Mouse (Mus musculus) hindbrain, embryonic 10.5 days (tissue): ENCODE measurements at regions not wholly inside any gene's neighbourhood (a gene's known extent, or its start where the extent isn't known, plus 50 kb on each side); places are given as distances from the start of the nearest gene placed in this dataset.

Source experiments
- DNase-seq: peaks from one replicate; pipeline ENCODE4 v3.0.0-alpha.2; 2017; ENCODE audit warnings: low spot score
- H3K27ac ChIP-seq: fragments of 300-500 bp; sonication (generic); 2 replicates; pipeline ENCODE4 v1.5.1; 2016; ENCODE audit warnings: mild to moderate bottlenecking, moderate library complexity
- H3K27me3 ChIP-seq: fragments of 300-500 bp; sonication (generic); 2 replicates; pipeline ENCODE4 v1.6.1; 2016; ENCODE audit warnings: mild to moderate bottlenecking; ENCODE audit not compliant: poor library complexity, insufficient read depth, severe bottlenecking
- H3K36me3 ChIP-seq: fragments of 300-500 bp; sonication (generic); 2 replicates; pipeline ENCODE4 v1.6.1; 2016; ENCODE audit warnings: mild to moderate bottlenecking, moderate library complexity
- H3K4me1 ChIP-seq: fragments of 300-500 bp; sonication (generic); replicated peaks from 2 replicates; pipeline ENCODE4 v1.6.1; 2016; ENCODE audit warnings: mild to moderate bottlenecking
- H3K4me3 ChIP-seq: fragments of 300-500 bp; sonication (generic); 2 replicates; pipeline ENCODE4 v1.5.1; 2016; ENCODE audit warnings: mild to moderate bottlenecking, moderate library complexity
- H3K9me3 ChIP-seq: fragments of 300-500 bp; sonication (generic); 2 replicates; pipeline ENCODE4 v1.6.1; 2016; ENCODE audit warnings: mild to moderate bottlenecking, moderate library complexity
- WGBS: fragments of 180-500 bp; shearing (Covaris S2); methylation state at CpG from one replicate; pipeline ENCODE4 v1.1.7; 2016; 5-methylcytosine and 5-hydroxymethylcytosine counted together

- no peak overlapping the region for H3K27ac ChIP-seq
- H3K27me3 ChIP-seq: no peaks in the 10 kb centered on the region
- no peak for DNase-seq
- 91% methylated on average over 5 of the region's 5 CpGs for WGBS
- 0 out of 2 replicates have a peak, but pooled peaks cover 3% of the 10 kb centered on the region for H3K9me3 ChIP-seq
- H3K4me3 ChIP-seq: no peak overlapping the region
- peaks cover 16% of the 10 kb centered on the region for H3K4me1 ChIP-seq
- H3K36me3 ChIP-seq: no peaks in the 10 kb centered on the region
Measured at GRCm38 (mm10) chr12:12882931-12883553, 58.7 kb downstream of the Mycn start.

- Histone ChIP-seq H3K9me3 (0 out of 2 replicates have a peak, but pooled peaks cover 3% of the 10 kb centered on the region), H3K27ac (peak overlapping the region; percentile 86), H3K4me3 (no peak overlapping the region), H3K27me3 (peaks cover 1% of the 10 kb centered on the region; the same call in 1 of the 2 replicates), H3K4me1 (peaks cover 24% of the 10 kb centered on the region), H3K36me3 (no peaks in the 10 kb centered on the region)
- no peak for DNase-seq
- WGBS: 97% methylated on average over 2 of the region's 2 CpGs
Measured at GRCm38 (mm10) chr12:12878031-12878430, 63.7 kb downstream of the Mycn start.

GRCm38 (mm10) chr12:12877539-12877938 is 64.2 kb downstream of the Mycn start:
- Histone ChIP-seq H3K27me3 (peaks cover 3% of the 10 kb centered on the region; the same call in 1 of the 2 replicates), H3K9me3 (0 out of 2 replicates have a peak, but pooled peaks cover 3% of the 10 kb centered on the region), H3K36me3 (no peaks in the 10 kb centered on the region), H3K4me3 (no peak overlapping the region), H3K4me1 (peaks cover 24% of the 10 kb centered on the region), H3K27ac (peak overlapping the region; percentile 86)
- WGBS: 51% methylated on average over 5 of the region's 5 CpGs
- peak; percentile 54 for DNase-seq

DNA sequence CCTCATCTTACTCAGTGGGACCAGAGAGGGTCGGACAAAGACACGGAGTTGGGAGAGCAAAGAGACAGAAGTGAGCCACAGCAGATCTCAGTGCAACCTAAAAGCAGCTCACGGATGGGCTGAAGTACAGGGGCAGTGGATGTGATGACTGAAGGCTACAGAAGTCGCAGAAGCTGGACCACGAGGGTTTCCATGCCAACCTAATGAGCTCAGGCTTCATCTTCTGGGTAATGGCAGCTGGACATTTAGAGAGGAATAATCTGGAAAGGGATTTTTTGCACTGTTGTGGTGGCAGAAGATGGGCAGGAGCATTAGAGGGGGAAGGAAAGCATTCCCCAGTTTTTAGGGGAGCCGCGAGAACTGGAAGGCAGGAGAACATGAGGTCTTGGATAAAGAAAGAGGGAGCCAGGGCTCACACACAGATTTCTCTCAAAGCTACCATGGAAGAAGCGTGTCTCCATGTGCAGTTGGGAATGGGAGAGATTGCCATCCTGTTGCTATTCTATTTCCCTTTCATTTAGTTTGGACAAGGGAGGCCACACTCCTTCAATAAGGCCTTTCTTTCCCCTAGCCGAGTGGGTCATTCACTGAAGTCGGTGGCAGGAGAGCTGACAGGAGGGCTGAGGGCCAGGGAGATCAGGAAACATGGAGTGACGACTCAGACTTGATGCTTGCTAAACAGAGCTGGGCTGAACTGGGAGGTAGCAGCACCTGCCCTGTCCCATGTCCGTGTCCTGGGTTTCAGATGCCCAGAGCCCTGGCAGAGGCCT is 65.6 kb downstream of the Mycn start:
- no peaks in the 10 kb centered on the region for H3K36me3 ChIP-seq
- no peak for DNase-seq
- H3K27ac ChIP-seq: peak overlapping the region; percentile 37
- 70% methylated on average over 12 of the region's 12 CpGs for WGBS
- H3K4me1 ChIP-seq: peaks cover 31% of the 10 kb centered on the region
- H3K4me3 ChIP-seq: no peak overlapping the region
- H3K9me3 ChIP-seq: 0 out of 2 replicates have a peak, but pooled peaks cover 3% of the 10 kb centered on the region
- peaks cover 3% of the 10 kb centered on the region; the same call in 1 of the 2 replicates for H3K27me3 ChIP-seq

DNA sequence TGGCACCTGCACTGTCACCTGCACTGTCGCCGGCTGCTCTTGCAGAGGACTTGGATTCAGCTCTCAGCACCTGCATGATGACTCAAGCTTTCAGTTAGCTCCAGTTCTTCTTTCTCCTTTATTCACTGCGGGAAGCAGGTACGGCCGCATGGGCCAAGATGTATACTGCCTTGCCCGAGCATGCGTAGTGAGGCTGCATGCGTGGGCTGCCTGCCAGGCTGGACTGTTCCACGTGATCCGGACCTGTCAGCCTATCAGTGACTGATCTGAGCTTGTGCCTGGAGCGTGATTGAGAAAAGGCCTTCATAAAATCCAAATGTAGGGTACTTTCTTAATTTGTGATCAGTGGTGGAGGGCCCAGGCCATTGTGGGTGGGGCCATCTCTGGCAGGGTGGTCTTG is 68.2 kb downstream of the Mycn start:
- no peak overlapping the region for H3K27ac ChIP-seq
- H3K36me3 ChIP-seq: no peaks in the 10 kb centered on the region
- DNase-seq: no peak
- H3K4me1 ChIP-seq: peaks cover 32% of the 10 kb centered on the region
- 92% methylated on average over 11 of the region's 11 CpGs for WGBS
- H3K27me3 ChIP-seq: peaks cover 3% of the 10 kb centered on the region; the same call in 1 of the 2 replicates
- no peaks in the 10 kb centered on the region for H3K9me3 ChIP-seq
- H3K4me3 ChIP-seq: no peak overlapping the region

DNA sequence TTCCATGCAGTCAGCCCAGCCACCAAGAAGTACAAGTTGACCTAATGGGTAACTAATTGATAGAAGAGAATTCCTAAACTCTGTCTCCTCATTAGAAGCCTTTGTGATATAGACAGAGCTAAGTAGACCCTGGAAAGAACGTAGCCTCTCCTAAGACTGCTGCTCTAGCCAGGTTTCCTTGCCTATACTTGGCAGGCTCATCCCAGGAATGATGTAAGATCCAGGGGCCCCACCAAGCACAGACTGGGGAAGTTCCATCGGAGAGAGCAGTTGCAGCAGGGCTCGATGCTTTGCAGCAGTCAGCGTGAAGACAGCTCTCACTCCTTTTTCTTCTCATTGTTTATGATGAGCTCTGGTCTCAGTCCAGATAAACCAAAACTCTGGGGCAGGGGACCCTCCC is 68.7 kb downstream of the Mycn start:
- Histone ChIP-seq H3K27ac (no peak overlapping the region), H3K4me3 (no peak overlapping the region), H3K4me1 (peaks cover 29% of the 10 kb centered on the region), H3K36me3 (no peaks in the 10 kb centered on the region), H3K9me3 (no peaks in the 10 kb centered on the region), H3K27me3 (peaks cover 3% of the 10 kb centered on the region; the same call in 1 of the 2 replicates)
- no peak for DNase-seq
- WGBS: 83% methylated on average over 4 of the region's 4 CpGs

- H3K9me3 ChIP-seq: no peaks in the 10 kb centered on the region
- DNase-seq: no peak
- no peak overlapping the region for H3K4me3 ChIP-seq
- H3K36me3 ChIP-seq: no peaks in the 10 kb centered on the region
- H3K4me1 ChIP-seq: peaks cover 14% of the 10 kb centered on the region
- no peak overlapping the region for H3K27ac ChIP-seq
- 61% methylated on average over 4 of the region's 4 CpGs for WGBS
- peaks cover 3% of the 10 kb centered on the region; the same call in 1 of the 2 replicates for H3K27me3 ChIP-seq
Measured at GRCm38 (mm10) chr12:12871272-12871671, 70.4 kb downstream of the Mycn start.

DNA sequence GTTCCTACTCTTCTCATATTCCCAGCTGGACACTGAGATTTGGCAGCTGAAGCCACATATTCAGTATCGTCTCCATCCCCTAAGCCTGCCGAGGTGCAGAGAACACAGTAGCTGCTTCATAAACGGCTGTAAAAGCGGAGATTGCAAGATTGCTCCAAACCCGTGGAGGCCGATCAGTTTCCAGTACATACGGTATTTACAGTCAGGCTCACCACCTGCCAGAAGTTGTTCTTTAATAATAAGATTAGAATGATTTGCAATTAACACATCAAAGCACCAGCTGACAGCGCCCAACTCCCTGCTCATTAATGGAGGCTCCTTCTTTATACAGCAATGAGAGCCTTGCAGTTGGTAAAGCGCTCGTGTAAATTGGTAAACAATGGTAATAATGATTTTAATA is 75.1 kb downstream of the Mycn start:
- Histone ChIP-seq H3K27ac (no peak overlapping the region), H3K9me3 (no peaks in the 10 kb centered on the region), H3K4me1 (peaks cover 5% of the 10 kb centered on the region; the same call in 1 of the 2 replicates), H3K4me3 (no peak overlapping the region), H3K36me3 (no peaks in the 10 kb centered on the region), H3K27me3 (no peaks in the 10 kb centered on the region)
- DNase-seq: no peak
- WGBS: 84% methylated on average over 10 of the region's 10 CpGs

DNA sequence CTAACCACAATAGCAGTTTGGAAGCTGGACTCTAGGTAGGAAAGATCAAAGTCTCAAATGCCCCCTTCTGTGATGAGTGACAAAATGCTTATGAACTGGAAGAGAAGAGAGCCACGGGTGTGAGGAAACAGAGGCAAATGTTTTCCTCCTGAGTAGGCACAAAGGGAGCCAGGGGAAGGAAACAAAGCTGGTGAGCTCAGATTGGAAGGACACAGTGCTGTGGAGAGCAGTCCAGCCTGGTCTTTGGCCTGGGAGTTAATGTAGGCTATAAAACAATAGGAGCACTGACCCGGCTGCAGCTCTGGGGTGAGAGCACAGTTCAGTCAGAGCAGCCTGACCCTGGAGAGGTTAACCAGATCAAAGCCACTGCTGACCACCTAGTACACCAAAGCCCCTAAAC is 91.0 kb downstream of the Mycn start:
- Histone ChIP-seq H3K4me3 (no peak overlapping the region), H3K4me1 (peaks cover 15% of the 10 kb centered on the region), H3K27ac (peak overlapping the region; percentile 45), H3K27me3 (no peaks in the 10 kb centered on the region), H3K36me3 (no peaks in the 10 kb centered on the region), H3K9me3 (no peaks in the 10 kb centered on the region)
- WGBS: 7% methylated on average over 2 of the region's 2 CpGs
- DNase-seq: peak; percentile 20

- Histone ChIP-seq H3K4me3 (no peak overlapping the region), H3K27me3 (no peaks in the 10 kb centered on the region)
- 53% methylated on average over 1 of the region's 1 CpGs for WGBS
Measured at GRCm38 (mm10) chr12:12846716-12847115, 95.0 kb downstream of the Mycn start.

GRCm38 (mm10) chr12:12842247-12842957 is 99.3 kb downstream of the Mycn start:
- Histone ChIP-seq H3K27me3 (no peaks in the 10 kb centered on the region), H3K36me3 (no peaks in the 10 kb centered on the region), H3K4me3 (no peak overlapping the region), H3K4me1 (peaks cover 35% of the 10 kb centered on the region), H3K9me3 (no peaks in the 10 kb centered on the region), H3K27ac (peak overlapping the region; percentile 84)
- 44% methylated on average over 17 of the region's 17 CpGs for WGBS
- DNase-seq: no peak

More at GRCm38 (mm10) chr12:12846716-12847115, 95.0 kb downstream of the Mycn start:
- peaks cover 27% of the 10 kb centered on the region for H3K4me1 ChIP-seq
- H3K36me3 ChIP-seq: no peaks in the 10 kb centered on the region
- no peak overlapping the region for H3K27ac ChIP-seq
- H3K9me3 ChIP-seq: no peaks in the 10 kb centered on the region
- DNase-seq: no peak

GRCm38 (mm10) chr12:12841385-12842238 is 100.1 kb downstream of the Mycn start:
- no peak for DNase-seq
- H3K36me3 ChIP-seq: no peaks in the 10 kb centered on the region
- 0 out of 2 replicates have a peak overlapping the region, but pooled peaks have one; percentile 38 for H3K4me3 ChIP-seq
- 89% methylated on average over 5 of the region's 5 CpGs for WGBS
- peak overlapping the region; percentile 84 for H3K27ac ChIP-seq
- H3K9me3 ChIP-seq: no peaks in the 10 kb centered on the region
- peaks cover 31% of the 10 kb centered on the region for H3K4me1 ChIP-seq
- H3K27me3 ChIP-seq: no peaks in the 10 kb centered on the region
